In the genomic region with DNA sequence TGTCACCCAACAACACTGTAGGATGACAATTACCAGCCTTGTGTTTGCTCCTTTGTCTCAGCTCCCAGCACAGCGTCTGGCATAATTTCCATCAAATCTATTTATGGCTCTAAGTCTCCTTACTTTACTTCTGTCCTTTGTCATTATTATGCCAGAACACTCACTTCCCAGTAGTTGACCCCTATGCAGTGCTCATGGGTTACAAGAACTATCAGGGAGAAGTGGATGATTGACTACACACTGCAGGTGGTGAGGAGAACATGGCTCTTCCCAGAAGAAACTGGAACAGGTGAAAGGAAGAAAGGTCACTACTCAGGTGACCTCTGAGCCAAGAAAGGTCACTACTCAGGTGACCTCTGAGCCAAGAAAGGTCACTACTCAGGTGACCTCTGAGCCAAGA, we compare ENCODE assay signal across 19 mouse cellular contexts.
"Had no signal": no experiment of that assay in that cellular context is flagged by ENCODE, and none has a peak within 500 bp of the region (broad histone marks: within the 10 kb centered on the region; RNA-seq: fewer than 3 reads in every experiment).

No protein-coding gene starts in this region.

- H3K4me3 ChIP-seq: midbrain, embryonic 10.5 days; midbrain, embryonic 12.5 days; myocyte; neural tube, embryonic 13.5 days; neural tube, embryonic 15.5 days had no signal

- H3K27ac ChIP-seq: midbrain, embryonic 10.5 days; midbrain, embryonic 12.5 days; neural tube, embryonic 13.5 days; neural tube, embryonic 15.5 days had no signal

- H3K4me2 ChIP-seq: lung, embryonic 14.5 days; midbrain, embryonic 12.5 days; neural tube, embryonic 13.5 days; neural tube, embryonic 15.5 days had no signal

- ATAC-seq: midbrain, embryonic 16.5 days had no signal

- H3K36me3 ChIP-seq: midbrain, embryonic 10.5 days; midbrain, embryonic 12.5 days; neural tube, embryonic 13.5 days; neural tube, embryonic 15.5 days had no signal

- H3K27me3 ChIP-seq: midbrain, embryonic 12.5 days; neural tube, embryonic 13.5 days; neural tube, embryonic 15.5 days had no signal

- H3K9ac ChIP-seq: lung, embryonic 14.5 days; midbrain, embryonic 12.5 days; neural tube, embryonic 13.5 days; neural tube, embryonic 15.5 days had no signal

- DNase-seq: lung, adult 18-20 months; lung, embryonic 14.5 days; lung, postnatal 10 days; lung, postnatal 4 days; midbrain, embryonic 14.5 days; retina, postnatal 1 day; right cerebral cortex, adult 18-20 months; right cerebral cortex, postnatal 25 days; right cerebral cortex, postnatal 4 days; spleen, adult 18-20 months; thymus, adult 18-20 months; thymus, postnatal 14 days; thymus, postnatal 4 days had no signal

- H3K9me3 ChIP-seq: midbrain, embryonic 10.5 days; midbrain, embryonic 12.5 days; neural tube, embryonic 13.5 days; neural tube, embryonic 15.5 days had no signal

- H3K4me1 ChIP-seq: midbrain, embryonic 10.5 days; midbrain, embryonic 12.5 days; neural tube, embryonic 13.5 days; neural tube, embryonic 15.5 days had no signal
